Mouse (Mus musculus) T-helper 2 cell (primary cell): ENCODE data around the gene Nfe2l2.
"Not testable (repeated sequence)": the region's sequence is repeated elsewhere in the genome, so short reads cannot be mapped to it uniquely, and the experiment has no call there.

ENCODE experiments used
- in situ Hi-C: fragments of 300-600 bp; cut with MboI, MseI; formaldehyde crosslinking; loops from one replicate; pipeline ENCODE4 v1.15.1; 2025; ENCODE audit warnings: high pct_unique_total_duplicates

The Nfe2l2 gene

GRCm38 (mm10) chr2:75714766-75715165 is 10.3 kb upstream of the Nfe2l2 start:
- in situ Hi-C loops, result no loop called here

- in situ Hi-C loops, result no loop called here
Measured at GRCm38 (mm10) chr2:75713083-75713482, 8.6 kb upstream of the Nfe2l2 start.

- in situ Hi-C loops, result no loop called here
Measured at GRCm38 (mm10) chr2:75707420-75707819, 3.0 kb upstream of the Nfe2l2 start.

GRCm38 (mm10) chr2:75706435-75706834 is 2.0 kb upstream of the Nfe2l2 start:
- in situ Hi-C loops, result no loop called here

GRCm38 (mm10) chr2:75705162-75705752 is 816 bp upstream of the Nfe2l2 start:
- in situ Hi-C loops, result no loop called here

GRCm38 (mm10) chr2:75703375-75704181 is 863 bp downstream of the Nfe2l2 start:
- in situ Hi-C loops, result loop anchor here (5.0 kb wide), 1 partner anchor 46 kb away; the partner anchor contains the start of gene Hnrnpa3

- in situ Hi-C loops, result loop anchor here (5.0 kb wide), 1 partner anchor 45 kb away; the partner anchor contains the start of gene Hnrnpa3
Measured at GRCm38 (mm10) chr2:75702588-75702976, 1.9 kb downstream of the Nfe2l2 start.

- in situ Hi-C loops, result loop anchor here (5.0 kb wide), 1 partner anchor 45 kb away; the partner anchor contains the start of gene Hnrnpa3
Measured at GRCm38 (mm10) chr2:75701822-75702587, 2.4 kb downstream of the Nfe2l2 start.

GRCm38 (mm10) chr2:75701207-75701606 is 3.2 kb downstream of the Nfe2l2 start:
- in situ Hi-C loops, result loop anchor here (5.0 kb wide), 1 partner anchor 44 kb away; the partner anchor contains the start of gene Hnrnpa3

- in situ Hi-C loops, result loop anchor here (5.0 kb wide), 1 partner anchor 43 kb away; the partner anchor contains the start of gene Hnrnpa3
Measured at GRCm38 (mm10) chr2:75700543-75700942, 3.9 kb downstream of the Nfe2l2 start.

GRCm38 (mm10) chr2:75698874-75699273 is 5.6 kb downstream of the Nfe2l2 start:
- in situ Hi-C loops, result no loop called here

- in situ Hi-C loops, result no loop called here
Measured at GRCm38 (mm10) chr2:75698007-75698406, 6.4 kb downstream of the Nfe2l2 start.

GRCm38 (mm10) chr2:75697222-75697621 is 7.2 kb downstream of the Nfe2l2 start:
- in situ Hi-C loops, result no loop called here

- in situ Hi-C loops, result no loop called here
Measured at GRCm38 (mm10) chr2:75696371-75696770, 8.1 kb downstream of the Nfe2l2 start.

- in situ Hi-C loops, result no loop called here
Measured at GRCm38 (mm10) chr2:75695676-75696350, 8.6 kb downstream of the Nfe2l2 start.

- in situ Hi-C loops, result not testable (repeated sequence)
Measured at GRCm38 (mm10) chr2:75694926-75695325, 9.5 kb downstream of the Nfe2l2 start.

- in situ Hi-C loops, result no loop called here
Measured at GRCm38 (mm10) chr2:75692369-75692768, 12.1 kb downstream of the Nfe2l2 start.

GRCm38 (mm10) chr2:75691316-75691715 is 13.1 kb downstream of the Nfe2l2 start:
- in situ Hi-C loops, result no loop called here

- in situ Hi-C loops, result no loop called here
Measured at GRCm38 (mm10) chr2:75690656-75691055, 13.8 kb downstream of the Nfe2l2 start.

- in situ Hi-C loops, result no loop called here
Measured at GRCm38 (mm10) chr2:75689482-75690158, 14.8 kb downstream of the Nfe2l2 start.

- in situ Hi-C loops, result no loop called here
Measured at GRCm38 (mm10) chr2:75688901-75689300, 15.5 kb downstream of the Nfe2l2 start.
